Mouse (Mus musculus) heart, adult 11 months (tissue): ENCODE data around the gene Srl.

Experiments used
- DNase-seq: peaks from one replicate; pipeline ENCODE4 v3.0.0; 2022

Srl gene

DNA sequence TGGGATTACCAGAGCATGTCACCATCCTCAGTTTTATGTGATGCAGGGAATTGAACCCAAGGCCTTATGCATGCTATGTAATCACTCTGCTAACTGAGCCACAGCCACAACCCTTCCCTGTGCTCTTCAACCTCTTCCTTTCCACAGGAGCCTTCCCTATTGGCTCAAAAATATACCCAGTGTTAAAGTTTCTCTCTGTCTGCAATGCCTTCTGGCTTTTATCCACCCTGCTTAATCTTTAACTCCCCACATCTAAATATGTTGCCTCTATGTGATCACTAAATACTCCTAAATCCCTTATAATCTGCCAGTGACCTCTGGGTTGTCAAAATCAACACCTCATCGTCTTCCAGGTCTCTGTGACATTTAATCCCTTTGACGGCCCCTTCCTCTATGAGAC, 23.7 kb downstream of the Srl start:
- no peak for DNase-seq

- no peak for DNase-seq
Observed at GRCm38 (mm10) chr16:4514383-4514782, 27.2 kb downstream of the Srl start.

DNA sequence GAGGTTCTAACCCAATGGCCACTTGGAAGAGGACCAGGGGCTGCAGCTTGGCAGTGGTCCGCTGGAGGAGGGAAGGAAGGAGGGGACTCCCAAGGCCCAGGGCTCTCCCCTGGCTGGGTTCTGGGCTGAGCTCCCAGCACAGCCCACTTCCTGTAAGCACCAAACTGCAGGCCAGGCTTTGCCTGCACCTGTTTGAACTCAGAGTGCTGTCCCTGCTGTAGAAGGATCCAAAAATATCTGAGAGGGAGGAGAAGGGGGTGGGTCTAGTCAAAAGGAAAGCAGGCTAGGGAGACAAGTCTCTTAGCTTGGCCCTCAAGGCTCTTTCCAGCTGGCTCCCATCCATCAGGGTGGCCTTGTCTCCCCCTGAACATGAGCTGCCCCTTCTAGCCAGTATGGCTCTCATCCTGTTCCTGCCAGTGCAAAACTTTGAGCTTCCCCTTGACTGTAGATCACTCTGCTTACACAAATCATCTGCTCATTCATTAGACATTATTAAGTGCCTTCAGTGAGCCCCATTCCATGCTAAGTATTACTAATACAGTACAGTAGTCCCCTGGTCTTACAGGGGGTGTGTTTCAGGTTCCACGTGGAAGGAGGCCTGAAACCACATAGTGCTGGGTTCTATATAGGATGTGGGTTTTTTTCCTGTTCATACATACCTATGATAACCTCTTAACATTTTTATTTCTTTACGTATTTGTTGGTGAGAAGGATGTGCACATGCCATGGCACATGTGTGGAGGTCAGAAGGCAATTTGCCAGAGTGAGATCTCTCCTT, 28.8 kb downstream of the Srl start:
- peak; percentile 99 for DNase-seq

- peak; percentile 94 for DNase-seq
Observed at GRCm38 (mm10) chr16:4511371-4511770, 30.2 kb downstream of the Srl start.

GRCm38 (mm10) chr16:4506181-4506580, 35.4 kb downstream of the Srl start:
- no peak for DNase-seq

- DNase-seq, result no peak
Observed at GRCm38 (mm10) chr16:4503495-4503894, 38.1 kb downstream of the Srl start.

- no peak for DNase-seq
Observed at GRCm38 (mm10) chr16:4502568-4502967, 39.0 kb downstream of the Srl start.

DNA sequence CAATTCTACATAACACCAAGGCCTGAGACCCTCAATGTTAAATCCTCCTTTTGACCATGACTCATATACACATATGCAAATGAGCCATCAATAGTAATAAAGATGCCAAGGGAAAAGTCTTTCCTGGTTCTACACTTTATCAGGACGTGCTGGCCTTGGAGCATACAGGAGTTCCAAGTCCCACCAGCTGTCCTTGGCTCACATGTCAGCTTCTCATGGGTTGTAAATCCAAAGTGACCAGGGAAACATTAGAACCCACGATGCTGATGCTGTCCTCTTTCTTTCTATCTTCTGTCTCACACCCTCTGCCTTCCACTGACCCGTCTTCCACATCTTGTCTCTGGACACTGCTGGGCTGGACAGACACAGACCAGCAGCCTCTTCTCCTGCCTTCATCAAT, 39.9 kb downstream of the Srl start:
- DNase-seq, result no peak

DNA sequence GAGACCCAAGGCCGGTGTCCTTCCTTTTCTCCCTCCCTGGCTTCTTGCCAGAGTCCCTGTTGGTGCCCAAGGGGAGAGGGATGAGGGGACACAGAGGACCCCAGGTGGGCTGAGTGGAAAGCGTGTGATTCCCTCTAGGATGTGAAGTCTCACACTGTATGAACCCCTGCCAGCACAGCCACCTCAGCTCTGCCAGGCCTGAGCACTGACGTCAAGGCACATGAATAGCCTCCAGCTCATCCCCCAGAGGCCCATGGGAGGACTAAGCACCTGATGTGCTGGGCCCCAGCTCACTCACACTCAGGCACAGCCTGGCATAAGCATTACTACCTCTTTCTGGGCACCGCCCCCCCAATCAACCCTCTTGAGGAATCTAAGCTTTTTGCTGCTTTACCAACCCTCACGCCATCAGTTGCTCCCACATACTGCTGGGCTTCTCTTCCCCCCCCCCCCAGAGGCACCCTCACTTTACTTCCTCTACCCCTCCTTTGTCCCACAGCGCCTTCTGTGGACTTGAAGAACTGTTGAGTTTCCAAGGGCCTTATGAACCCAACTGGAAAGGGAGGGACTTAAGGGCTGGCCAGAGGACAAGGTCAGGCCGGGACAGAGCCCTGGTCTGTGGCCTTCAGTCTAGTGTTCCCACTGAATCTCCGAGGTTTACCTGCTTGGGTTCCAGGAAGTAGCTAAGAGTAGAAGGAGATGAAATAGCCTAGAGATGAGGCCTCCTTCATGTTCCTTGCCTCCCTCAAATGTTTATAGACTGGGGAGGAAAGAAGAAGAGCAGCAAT, 40.8 kb downstream of the Srl start:
- peak; percentile 98 for DNase-seq

GRCm38 (mm10) chr16:4497762-4498607, 43.6 kb downstream of the Srl start:
- DNase-seq, result peak; percentile 91

GRCm38 (mm10) chr16:4496470-4496869, 45.1 kb downstream of the Srl start:
- DNase-seq, result no peak

- DNase-seq, result peak; percentile 95
Observed at GRCm38 (mm10) chr16:4495861-4496260, 45.8 kb downstream of the Srl start.

GRCm38 (mm10) chr16:4492777-4493563, 48.6 kb downstream of the Srl start:
- no peak for DNase-seq

- DNase-seq, result peak; percentile 99
Observed at GRCm38 (mm10) chr16:4489114-4489624, 52.4 kb downstream of the Srl start.

DNA sequence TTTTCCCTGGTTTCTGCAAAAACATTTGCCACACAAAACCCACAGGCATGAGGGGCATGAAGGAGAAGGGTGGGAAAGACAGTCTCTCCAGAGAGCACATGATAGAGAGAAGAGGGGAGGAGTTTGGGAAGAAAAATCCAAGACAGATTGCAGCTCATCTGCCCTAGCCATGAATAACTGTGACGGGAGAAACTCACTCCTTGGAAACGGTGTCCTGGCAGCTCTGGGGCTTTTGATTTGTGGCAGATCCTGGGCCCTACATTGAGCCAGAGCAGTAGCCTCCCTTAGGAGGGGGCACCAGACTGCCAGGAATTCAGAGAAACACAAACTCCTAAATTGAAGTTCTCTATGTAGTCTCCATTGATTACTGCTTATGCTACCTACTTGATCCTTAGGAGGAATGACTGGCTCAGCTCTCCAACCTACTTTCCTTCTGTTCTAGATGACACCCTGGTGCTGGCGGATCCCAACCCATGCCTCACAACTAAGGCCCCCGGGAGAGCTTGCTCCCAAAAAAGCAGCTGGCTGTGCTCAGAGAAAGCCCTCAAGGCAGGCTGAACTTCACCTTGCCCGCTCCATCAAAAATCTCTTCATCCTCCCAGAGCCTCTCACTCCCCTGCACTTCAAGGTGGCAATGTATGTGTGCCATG, 60.9 kb downstream of the Srl start:
- DNase-seq, result no peak

GRCm38 (mm10) chr16:4477591-4478215, 63.9 kb downstream of the Srl start:
- DNase-seq, result no peak

DNA sequence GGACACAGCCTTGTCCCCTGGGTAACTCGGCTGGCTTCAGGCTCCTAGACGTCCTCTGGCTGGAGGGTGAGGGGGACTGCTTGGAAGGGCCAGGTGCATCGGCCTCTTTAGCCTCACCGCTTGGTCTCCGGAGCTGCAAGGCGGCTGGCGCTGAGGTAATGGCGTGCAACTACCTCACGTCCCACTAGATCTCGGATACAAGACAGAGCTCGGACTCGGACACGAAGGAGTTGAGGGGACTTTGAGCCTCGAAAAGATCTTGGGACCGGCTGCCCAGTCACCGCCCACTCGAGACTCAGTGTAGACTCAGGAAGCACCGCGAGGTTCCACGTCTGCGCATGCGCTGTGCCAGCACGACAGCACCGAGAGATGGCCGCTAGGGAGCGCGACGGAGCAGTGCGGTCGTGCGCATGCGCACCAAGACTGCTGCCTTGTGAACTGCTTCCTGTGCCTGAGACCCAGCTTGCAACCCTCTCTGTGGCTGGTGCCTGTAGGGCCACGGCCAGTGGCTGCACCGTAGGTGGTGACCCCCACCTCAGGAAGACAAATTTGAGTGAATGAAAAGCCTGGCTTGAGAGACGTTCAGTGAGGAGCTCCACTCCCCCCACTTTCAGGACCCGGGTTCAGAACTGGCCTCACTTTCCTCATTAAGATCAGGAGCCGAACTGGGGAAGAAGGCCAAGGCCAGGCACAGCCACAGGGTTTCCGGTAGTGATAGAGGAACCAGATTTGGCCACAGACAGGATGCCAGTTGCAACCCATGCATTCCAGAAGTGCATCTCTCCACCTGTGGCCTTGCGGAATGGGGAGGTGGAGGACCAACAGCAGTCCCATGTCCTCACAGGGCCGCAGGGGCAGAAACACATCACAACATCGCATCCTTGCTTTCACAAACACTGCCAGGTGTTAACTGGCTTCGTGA, 66.5 kb downstream of the Srl start:
- peak; percentile 99 for DNase-seq

DNA sequence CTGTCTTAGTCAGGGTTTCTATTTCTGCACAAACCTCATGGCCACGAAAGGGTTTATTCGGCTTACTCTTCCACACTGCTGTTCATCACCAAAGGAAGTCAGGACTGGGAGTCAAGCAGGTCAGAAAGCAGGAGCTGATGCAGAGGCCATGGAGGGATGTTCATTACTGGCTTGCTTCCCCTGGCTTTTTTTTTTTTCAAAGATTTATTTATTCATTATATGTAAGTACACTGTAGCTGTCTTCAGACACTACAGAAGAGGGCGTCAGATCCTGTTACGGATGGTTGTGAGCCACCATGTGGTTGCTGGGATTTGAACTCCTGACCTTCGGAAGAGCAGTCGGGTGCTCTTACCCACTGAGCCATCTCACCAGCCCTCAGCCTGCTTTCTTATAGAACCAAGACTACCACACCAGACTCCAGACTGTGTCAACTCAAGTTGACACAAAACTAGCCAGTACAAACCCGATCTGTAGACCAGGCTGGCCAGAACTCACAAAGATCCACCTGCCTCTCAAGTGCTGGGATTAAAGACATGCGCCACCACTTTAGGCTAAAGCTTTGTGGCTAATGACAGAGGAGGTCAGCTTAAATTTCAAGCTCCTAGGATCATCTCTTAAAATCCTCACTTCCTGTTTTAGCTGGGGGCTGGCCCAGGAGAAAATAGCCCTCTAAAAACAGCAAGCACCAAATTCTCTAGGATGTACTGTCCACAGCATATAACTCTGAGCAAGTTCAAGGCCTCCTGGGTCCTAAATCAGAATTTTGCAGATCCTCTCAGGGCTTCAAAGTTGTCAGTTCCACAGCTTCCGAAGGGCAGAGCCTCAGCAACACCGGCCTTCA, 67.4 kb downstream of the Srl start:
- peak; percentile 93 for DNase-seq

DNA sequence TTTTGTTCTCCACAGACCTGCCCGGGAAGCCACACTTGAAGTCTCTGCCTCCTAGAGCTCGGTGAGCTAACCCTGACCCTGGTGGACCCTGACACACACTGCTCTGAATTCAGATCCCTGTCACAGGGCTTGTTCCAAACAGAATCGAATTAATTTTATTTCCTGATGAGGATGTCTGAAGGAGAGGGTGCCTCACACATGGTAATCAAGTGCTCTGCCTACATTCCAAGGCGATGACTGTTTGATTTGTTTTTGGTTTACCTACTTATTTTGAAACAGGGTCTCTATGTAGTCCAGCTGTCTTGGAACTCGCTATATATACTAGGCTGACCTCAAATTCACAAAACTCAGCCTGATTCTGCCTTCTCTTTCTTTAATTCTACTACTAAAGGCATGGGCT, 68.4 kb downstream of the Srl start:
- peak; percentile 87 for DNase-seq
